Mouse (Mus musculus) NIH3T3 (cell line): ENCODE results near the gene Traf3.

ENCODE experiments used
- DNase-seq: peaks from one replicate; pipeline ENCODE4 v3.0.0-alpha.2; 2012; ENCODE audit warnings: low read depth

Gene Traf3

DNA sequence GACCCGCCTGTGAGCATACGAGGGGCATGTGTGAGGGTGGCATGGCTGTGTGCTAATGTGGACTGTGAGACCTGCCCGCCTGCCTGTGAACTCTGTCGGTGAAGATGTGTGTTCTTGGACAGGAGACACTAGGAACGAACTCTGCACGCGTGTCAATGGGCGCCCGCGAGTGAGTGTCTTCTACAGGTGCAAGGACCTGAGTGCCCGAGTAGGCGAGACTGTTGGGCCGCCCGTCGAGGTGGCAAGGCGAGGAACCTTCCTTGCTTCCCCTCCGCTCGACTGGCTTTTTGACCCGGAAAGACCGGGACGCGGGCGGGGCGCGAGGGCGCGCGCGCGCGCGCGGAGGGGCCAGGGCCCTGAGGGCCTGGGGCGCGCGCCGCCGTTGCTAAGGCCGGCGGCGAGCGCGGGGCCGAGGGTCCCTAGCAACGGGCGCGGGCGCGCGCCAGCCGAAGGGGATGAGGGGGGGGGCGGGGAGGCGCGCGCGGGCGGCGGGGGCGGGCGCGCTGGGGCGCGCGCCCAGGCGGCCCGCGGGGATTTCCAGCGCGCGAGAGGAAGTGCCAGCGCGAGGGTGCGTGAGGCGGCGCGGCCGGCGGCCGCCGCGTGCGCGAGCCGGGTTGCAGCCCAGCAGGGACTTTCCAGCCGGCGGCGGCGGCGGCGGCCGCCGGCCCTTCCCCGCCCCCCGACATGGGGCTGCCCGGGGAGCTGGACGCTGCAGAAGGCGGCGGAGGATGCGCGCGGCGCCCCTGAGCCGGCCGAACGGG is at the start of gene Traf3:
Traf3 (plus strand) TSS at position 540 of the 761 bp plus-strand sequence.
- DNase-seq: peak; percentile 85

DNA sequence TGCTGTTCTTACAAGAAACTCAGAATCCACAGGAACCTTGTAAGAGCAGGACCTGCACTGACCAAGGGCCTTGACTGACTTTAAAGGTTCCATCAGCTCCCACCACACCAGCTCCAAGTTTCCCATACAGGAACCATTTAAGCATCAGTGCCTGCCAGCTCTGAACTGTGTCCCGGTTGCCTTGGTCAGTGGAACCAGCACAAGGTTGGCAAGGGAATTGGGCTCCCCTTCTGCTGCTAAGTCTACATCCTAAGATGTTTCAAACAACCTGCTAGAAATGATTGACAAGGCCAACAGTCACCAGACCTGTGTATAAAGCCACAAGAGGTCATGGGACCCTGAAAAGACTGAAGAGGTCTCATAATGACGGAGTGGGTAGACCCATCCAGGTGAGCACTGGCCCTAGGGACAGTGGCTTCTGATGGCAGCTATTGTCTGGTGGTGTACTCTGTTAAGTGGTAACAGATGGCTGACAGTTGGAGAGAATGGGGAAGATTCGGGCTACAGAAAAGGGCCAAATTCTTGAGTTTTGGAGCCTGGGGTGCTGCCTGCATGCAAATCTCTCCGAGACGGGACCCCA is 46.6 kb upstream of the Traf3 start:
- DNase-seq: no peak

- no peak for DNase-seq
These were observed 45.1 kb upstream of the Traf3 start for GRCm38 (mm10) chr12:111120976-111121645.

DNA sequence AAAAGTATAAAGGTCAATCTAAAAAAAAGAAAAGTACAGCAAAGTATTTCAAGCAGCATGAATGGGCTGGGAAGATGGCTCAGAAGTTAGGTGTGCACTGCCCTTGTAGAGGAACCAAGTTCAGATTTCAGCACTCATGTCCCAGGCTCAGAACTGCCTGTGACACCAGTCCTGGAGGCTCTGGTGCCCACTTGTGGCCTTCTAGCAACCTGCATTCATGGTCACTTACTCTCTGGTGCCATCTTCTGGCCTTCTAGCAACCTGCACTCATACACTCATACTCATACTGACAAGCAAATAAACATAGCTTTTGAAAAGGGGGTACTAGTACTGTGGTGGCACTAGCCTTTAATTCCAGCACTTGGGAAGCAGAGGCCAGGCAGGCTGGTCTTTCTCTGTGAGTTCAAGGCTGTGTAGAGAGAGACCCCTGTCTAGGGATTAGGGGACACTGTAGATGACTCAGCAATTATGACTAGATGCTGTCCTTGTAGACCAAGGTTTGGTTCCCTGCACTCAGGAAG is 43.8 kb upstream of the Traf3 start:
- DNase-seq: peak; percentile 50

DNA sequence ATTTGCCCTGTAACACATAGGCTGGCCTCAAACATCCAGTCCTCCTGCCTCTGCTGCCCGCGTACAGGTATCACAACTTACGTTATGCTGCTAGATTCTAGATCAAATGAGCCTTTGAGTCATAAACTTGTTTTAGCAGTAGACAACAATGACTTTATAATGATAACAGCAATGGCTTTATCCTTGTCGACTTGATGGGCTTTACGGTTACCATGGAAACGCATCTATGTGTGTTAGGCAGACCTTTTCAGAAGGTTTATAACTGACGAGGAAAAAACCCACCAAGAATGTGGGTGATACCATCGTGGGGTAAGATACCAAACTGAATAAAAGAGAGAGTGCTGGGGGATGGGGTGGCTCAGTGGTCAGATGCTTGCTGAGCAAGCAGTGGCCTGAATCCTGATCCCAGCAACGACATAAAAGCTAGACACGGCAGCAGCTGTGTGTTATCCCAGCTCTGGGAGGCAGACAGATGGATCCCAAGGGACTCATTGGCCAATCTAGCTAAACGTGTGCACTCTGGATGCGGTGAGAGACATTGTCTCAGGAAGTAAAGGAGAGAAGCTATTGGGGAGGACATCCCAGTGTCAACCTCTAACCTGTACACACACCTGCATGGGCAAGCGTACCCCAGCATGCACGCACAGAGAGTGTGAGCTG is 41.4 kb upstream of the Traf3 start:
- no peak for DNase-seq

DNA sequence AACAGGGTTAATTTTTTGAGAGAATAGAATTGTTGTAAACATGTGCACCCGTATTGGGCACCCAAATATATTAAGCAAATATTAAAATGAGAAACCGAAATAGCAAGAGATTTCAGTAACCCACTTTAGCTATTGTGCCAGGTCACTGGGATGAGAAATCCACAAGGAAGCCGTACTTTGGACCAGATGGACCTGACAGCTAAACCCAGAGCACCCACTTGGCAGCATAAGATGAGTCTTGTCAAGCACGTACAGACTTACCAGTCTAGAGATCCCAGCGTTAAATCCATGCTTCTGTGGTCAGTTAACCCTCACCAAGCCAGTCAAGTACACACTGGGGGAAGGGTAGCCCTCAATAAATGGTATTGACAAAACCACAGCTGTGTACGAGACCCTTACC is 40.5 kb upstream of the Traf3 start:
- no peak for DNase-seq

DNA sequence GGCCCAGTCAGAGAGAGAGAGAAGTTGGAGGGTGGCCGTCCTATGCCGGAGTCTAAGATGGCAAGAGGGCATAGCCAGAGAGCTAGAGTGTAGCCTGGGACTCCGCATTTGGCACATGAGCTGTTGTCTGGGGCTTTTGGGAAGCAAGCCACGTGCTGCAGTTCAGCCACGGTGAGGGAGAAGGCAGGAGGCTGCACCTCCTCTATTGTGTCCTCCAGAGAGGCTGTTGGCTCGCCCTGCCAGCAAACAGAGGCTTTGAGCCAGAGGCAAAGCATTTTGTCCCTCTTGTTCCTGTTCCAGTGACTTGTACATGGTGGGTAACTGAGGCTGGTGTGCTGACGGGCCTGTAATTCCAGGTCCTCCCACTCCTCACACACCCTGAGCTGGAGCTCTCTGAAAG is 32.0 kb upstream of the Traf3 start:
- no peak for DNase-seq

GRCm38 (mm10) chr12:111134791-111135733 is 31.1 kb upstream of the Traf3 start:
- peak; percentile 45 for DNase-seq

GRCm38 (mm10) chr12:111135953-111136352 is 30.2 kb upstream of the Traf3 start:
- DNase-seq: no peak

- no peak for DNase-seq
These were observed 29.1 kb upstream of the Traf3 start for GRCm38 (mm10) chr12:111137079-111137478.

- DNase-seq: no peak
These were observed 23.1 kb upstream of the Traf3 start for GRCm38 (mm10) chr12:111143005-111143508.

DNA sequence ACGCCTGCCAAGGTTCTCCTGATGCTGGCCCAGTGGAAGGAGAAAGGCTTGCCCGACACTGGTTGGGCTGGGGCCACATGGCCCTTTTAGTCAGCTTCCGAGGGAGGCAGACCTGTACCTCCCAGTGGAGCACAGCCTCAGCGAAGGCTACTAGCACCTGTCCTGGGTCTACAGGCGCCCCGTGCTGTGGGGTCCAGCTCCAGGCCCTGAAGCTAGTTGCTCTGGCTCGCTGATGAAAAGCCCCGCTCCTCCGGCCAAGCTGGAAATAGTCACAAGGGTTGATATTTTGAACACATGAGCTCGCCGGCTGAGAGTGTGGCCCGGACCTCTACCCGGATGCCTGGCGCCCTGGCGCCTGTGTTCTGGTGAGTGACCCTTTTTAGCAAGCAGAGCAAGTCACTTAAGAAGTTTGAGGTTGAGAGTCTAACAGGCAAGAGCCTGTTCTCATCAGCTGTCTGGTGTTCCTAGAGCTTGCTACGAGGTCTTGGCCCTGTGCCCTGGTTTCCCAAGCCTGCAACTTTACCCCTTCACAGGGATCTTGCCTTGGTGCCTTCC is 22.6 kb upstream of the Traf3 start:
- peak; percentile 42 for DNase-seq

DNA sequence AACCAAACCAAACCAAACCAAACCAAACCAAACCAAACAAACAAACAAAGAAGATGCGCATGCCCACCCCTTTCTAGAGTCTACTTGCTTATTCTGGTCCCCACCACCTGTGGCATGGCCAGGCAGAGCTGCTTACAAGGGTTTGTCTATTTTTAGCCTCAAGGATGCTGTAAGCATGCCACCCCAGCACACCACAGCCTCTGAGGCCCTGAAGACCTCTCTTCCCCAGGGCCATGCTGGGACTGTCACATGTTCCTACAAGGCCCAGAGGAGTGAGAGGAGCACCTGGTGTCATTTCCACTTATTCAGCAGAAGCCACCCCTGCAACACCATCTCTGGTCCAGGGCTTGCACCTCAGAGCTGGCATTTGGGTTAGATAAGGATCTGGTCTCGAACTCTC is 21.6 kb upstream of the Traf3 start:
- DNase-seq: no peak

- DNase-seq: no peak
These were observed 20.9 kb upstream of the Traf3 start for GRCm38 (mm10) chr12:111145269-111145668.

GRCm38 (mm10) chr12:111149495-111150235 is 16.5 kb upstream of the Traf3 start:
- DNase-seq: no peak

DNA sequence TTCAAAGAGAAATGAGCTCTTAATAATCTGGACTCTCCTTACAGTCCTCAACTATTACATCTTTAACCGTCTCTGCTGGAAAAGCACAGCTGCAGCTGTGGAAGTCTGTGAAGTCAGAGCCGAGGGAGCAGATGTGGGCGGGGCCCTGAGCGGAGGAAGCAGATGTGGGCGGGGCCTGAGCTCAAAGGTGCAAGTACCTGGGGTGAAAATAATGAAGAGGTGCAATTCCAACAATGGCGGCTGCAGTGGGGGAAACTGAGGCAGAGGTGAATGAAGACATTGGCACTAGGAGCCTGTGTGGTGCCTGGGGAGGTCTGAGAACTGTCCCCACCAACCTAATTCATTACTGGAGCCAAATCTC is 16.0 kb upstream of the Traf3 start:
- DNase-seq: no peak

DNA sequence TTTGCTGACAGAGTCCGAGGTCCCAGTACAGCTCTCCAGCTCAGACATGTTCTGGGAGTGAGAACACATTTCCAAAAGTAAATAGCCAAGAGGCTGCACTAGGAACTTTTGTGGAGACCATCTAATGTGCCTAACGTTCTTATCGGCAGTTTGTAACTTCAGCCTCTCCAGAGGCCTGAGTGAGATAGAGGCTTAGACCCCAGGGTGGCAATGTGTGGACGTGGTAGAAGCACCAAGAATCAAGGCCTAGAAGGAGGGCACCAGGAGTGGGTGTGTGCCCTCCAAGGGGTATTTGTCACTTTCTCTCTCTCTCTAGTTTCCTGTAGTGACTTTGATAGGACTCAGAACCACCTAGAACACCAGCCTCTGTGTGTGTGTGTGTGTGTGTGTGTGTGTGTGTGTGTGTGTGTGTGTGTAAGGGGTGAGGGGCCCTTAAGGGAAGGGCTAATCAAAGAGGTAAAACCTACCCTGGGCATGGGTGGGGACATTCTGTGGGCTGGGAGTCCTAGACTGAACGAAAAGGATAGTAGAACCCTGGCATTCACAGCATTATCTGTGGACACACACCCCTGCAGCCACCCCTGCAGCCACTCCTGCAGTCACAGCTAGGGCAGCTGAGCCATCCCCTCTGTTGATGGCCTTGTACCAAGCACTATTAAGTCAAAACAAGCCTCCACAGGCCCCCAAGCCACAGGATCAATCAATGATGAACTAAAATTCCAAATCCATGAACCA is 14.6 kb upstream of the Traf3 start:
- DNase-seq: no peak

DNA sequence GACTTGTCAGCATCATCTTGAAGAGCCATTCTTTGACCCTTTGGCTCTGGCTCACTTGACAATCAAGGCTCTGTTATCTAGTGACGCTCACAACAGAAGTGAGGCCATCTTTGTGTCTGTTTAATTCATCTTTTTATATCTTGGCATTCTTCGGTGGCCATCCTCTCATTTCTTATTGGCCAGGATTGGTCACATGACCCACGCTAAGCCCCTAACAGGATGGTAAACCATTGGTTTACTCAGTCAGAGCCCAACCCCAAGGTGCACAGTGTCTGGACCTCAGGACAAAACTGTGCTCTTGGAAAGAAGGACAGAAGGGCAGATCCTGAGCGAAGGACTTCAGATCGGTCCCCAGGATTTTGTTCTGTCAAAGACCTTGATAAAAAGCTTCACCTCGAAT is 13.6 kb upstream of the Traf3 start:
- no peak for DNase-seq

- no peak for DNase-seq
These were observed 13.0 kb upstream of the Traf3 start for GRCm38 (mm10) chr12:111152981-111153710.
